Mouse (Mus musculus) G1E (cell line): ENCODE data around the gene AC134908.4. TPM values are rescaled to one million over a fixed set of nuclear protein-coding genes. Genes with fewer than 3 reads are reported as not detected.
"Not testable (repeated sequence)": the region's sequence is repeated elsewhere in the genome, so short reads cannot be mapped to it uniquely, and the experiment has no call there.

Source experiments
- ATAC-seq: 2 replicates; pipeline ENCODE4 v1.8.0; 2016; ENCODE audit warnings: mild to moderate bottlenecking; ENCODE audit not compliant: insufficient number of reproducible peaks, poor library complexity, low FRiP score, severe bottlenecking; ENCODE audit errors: extremely low read depth
- DNase-seq: peaks from one replicate; pipeline ENCODE4 v3.0.0; 2012; ENCODE audit warnings: low spot score
- H3K27me3 ChIP-seq: 2 replicates; pipeline ENCODE4 v1.6.1; 2012; ENCODE audit warnings: mild to moderate bottlenecking, low read length, inconsistent platforms; ENCODE audit not compliant: insufficient read depth
- H3K36me3 ChIP-seq: replicated peaks from 2 replicates; pipeline ENCODE3; 2012; ENCODE audit warnings: mild to moderate bottlenecking, inconsistent platforms
- H3K4me1 ChIP-seq: 2 replicates; pipeline ENCODE4 v1.6.1; 2012; ENCODE audit warnings: low read depth, low read length, inconsistent platforms, mixed read lengths; ENCODE audit not compliant: insufficient read depth
- H3K4me3 ChIP-seq: 2 replicates; pipeline ENCODE4 v1.5.1; 2012; ENCODE audit warnings: low read depth, mild to moderate bottlenecking, inconsistent platforms, low read length, moderate library complexity, mixed read lengths
- H3K9me3 ChIP-seq: replicated peaks from 2 replicates; pipeline ENCODE4 v1.6.1; 2012; ENCODE audit warnings: inconsistent platforms
- CTCF ChIP-seq: IDR thresholded peaks from 2 replicates; pipeline ENCODE4 v1.5.1; 2012; ENCODE audit warnings: low read depth, low read length, inconsistent platforms, mixed read lengths
- GATA1 ChIP-seq: IDR thresholded peaks from 2 replicates; pipeline ENCODE4 v1.6.1; 2012; ENCODE audit warnings: borderline replicate concordance, low read length, inconsistent platforms, mixed read lengths
- GATA2 ChIP-seq: IDR thresholded peaks from 2 replicates; pipeline ENCODE4 v1.6.1; 2012; ENCODE audit warnings: low read depth, low read length, inconsistent platforms, borderline replicate concordance
- POLR2AphosphoS5 ChIP-seq: IDR thresholded peaks from 2 replicates; pipeline ENCODE4 v1.6.1; 2012; ENCODE audit warnings: low read depth, low read length, inconsistent platforms; ENCODE audit not compliant: insufficient replicate concordance
- TAL1 ChIP-seq: conservative IDR thresholded peaks from 2 replicates; pipeline ENCODE4 v1.6.1; 2012; ENCODE audit warnings: low read depth, low read length, inconsistent platforms, mixed read lengths
- polyA plus RNA-seq: library from polyadenylated mRNA; stranded (reverse); fragments of >175 nt; gene quantifications from 2 replicates; pipeline ENCODE4 v1.2.3, GENCODE M21; 2012
- total RNA-seq, 2 experiments: library from RNA; stranded (forward) in 1 of 2; stranded (reverse) in 1 of 2; fragments of 200-1000 nt in 1 of 2; fragments of >200 nt in 1 of 2; fragmentation: Nextera tagmentation in 1 of 2; gene quantifications; 2 replicates each; pipeline ENCODE4 v1.2.3; 2014 to 2017

Gene AC134908.4
- total and polyA plus RNA-seq, 3 experiments: not detected

DNA sequence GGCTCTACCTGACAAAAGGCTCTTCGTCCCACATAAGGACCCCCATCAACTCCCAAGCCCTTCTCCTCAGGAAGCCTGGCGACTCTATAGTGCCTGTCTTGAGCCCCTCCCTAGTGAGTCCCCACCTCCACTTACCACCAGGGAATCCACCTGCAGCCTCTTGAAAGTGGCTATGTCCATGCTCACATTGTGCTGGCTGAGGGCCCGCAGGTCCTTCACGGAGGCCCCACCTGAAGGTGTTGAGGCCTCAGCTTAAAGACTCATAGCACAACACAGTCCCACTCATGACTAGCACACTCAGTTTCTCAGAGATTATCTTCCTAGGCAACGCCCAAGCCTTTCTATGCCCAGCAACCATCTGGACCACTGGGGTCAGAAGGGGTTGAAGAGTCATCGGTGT lies 46.1 kb downstream of the AC134908.4 start:
- TF ChIP-seq POLR2AphosphoS5 (no peak), CTCF (no peak), TAL1 (no peak), GATA2 (no peak), GATA1 (no peak)
- DNase-seq (no peak), ATAC-seq (no peak)
- Histone ChIP-seq H3K36me3 (no peaks in the 10 kb centered on the region), H3K9me3 (no peaks in the 10 kb centered on the region), H3K4me3 (no peak overlapping the region), H3K4me1 (no peaks in the 10 kb centered on the region), H3K27me3 (peaks cover 36% of the 10 kb centered on the region)

DNA sequence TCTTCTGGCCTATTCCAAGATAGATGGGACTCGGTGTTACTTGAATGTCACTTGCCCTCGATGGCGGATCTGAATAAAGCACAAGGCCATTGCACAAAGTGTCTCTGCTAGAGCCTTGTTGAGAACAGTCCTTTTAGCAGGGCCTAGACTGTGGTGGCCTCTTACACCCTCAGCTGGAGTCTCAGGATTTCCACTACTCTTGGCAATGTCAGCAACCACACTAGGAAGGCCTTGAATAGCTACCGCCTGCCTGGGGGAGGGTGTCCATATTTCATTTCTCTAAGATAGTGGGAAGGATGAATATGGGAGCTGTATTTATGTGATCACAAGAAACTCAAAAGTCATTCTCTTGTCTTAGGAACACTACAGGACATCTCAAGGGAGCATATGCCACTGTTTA lies 47.2 kb downstream of the AC134908.4 start:
- Histone ChIP-seq H3K4me3 (no peak overlapping the region), H3K36me3 (no peaks in the 10 kb centered on the region), H3K27me3 (peaks cover 37% of the 10 kb centered on the region), H3K4me1 (no peaks in the 10 kb centered on the region), H3K9me3 (no peaks in the 10 kb centered on the region)
- TF ChIP-seq GATA2 (no peak), GATA1 (no peak), CTCF (no peak), POLR2AphosphoS5 (no peak), TAL1 (no peak)
- DNase-seq (no peak), ATAC-seq (no peak)

DNA sequence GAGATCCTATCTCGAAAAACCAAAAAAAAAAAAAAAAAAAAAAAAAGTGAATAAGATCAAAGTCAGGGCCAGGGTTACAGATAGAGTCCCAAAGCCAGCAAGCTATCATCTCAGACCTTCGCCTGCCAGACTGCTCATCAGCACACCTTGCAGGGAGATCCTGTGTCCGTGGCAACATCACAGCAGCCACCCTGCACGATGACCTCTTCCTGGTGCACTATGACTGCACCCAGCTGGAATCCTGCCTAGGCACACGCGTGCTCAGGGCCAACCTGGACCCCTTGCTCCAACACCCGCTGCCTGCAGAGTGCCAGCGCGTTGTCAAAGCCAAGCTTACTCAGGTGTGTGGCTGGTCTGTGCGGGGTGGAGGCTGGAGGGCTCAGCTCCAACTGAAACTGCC lies 51.1 kb downstream of the AC134908.4 start:
- H3K27me3 ChIP-seq: peaks cover 30% of the 10 kb centered on the region
- DNase-seq (no peak), ATAC-seq (no peak)
- no peak for TF ChIP-seq POLR2AphosphoS5
- no peak for TF ChIP-seq TAL1
- TF ChIP-seq CTCF: no peak
- TF ChIP-seq GATA2: no peak
- H3K4me1 ChIP-seq: no peaks in the 10 kb centered on the region
- H3K36me3 ChIP-seq: no peaks in the 10 kb centered on the region
- H3K4me3 ChIP-seq: no peak overlapping the region
- H3K9me3 ChIP-seq: no peaks in the 10 kb centered on the region

DNA sequence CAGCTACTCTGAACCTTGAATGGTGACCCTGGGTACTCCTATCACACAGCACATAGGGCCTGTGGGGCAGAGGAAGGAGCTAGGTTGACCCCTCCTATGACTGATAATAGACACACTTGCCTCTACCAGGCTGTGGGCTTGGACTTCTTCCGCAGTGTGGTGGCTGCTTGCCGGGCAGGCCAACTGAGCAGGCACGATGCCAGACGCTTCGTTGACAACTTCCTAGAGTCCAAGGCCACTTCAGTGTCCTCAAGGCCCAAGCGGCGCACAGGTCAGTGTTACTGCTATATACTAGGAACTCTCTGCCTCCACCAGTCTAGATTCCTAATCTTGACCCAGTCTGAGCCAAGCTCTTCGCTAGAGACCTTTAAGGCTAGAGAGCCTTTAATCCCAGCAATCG lies 51.6 kb downstream of the AC134908.4 start:
- Histone ChIP-seq H3K27me3 (peaks cover 33% of the 10 kb centered on the region), H3K36me3 (no peaks in the 10 kb centered on the region), H3K9me3 (no peaks in the 10 kb centered on the region), H3K4me1 (no peaks in the 10 kb centered on the region), H3K4me3 (no peak overlapping the region)
- DNase-seq (no peak), ATAC-seq (no peak)
- TF ChIP-seq GATA2 (no peak), TAL1 (no peak), GATA1 (no peak), POLR2AphosphoS5 (no peak), CTCF (no peak)

DNA sequence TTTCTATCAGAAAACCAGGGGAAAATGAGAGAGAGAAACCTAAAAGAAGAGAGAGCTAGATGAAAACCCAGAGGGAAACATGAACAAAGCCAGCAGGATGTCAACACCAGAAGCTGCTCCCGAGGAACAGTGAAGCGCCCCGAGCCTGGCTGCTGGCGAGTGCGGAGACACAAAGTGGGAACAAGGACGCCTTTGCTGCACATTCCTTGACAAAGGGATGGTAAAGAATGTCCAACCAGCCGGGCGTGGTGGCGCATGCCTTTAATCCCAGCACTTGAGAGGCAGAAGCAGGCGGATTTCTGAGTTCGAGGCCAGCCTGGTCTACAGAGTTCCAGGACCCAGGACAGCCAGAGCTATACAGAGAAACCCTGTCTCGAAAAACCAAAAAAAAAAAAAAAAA lies 54.0 kb downstream of the AC134908.4 start:
- H3K36me3 ChIP-seq, ATAC-seq, H3K4me3 ChIP-seq, H3K4me1 ChIP-seq, H3K9me3 ChIP-seq, DNase-seq: not testable (repeated sequence)
- peaks cover 39% of the 10 kb centered on the region for H3K27me3 ChIP-seq

Other genes starting within 250 kb of the AC134908.4 start
Only the 20 nearest of the 28 such genes appear.
- not detected in 2 replicates for gene Gng13, start 78.5 kb downstream of the AC134908.4 start, total RNA-seq (2014; fragmentation: Nextera tagmentation)
- 0.16 TPM in 1 of 2 replicates, not detected in the other for gene Gng13, start 78.5 kb downstream of the AC134908.4 start, total RNA-seq (2017)
- gene Gng13, start 78.5 kb downstream of the AC134908.4 start, polyA plus RNA-seq: not detected in 2 replicates
- gene Chtf18, start 68.2 kb downstream of the AC134908.4 start, total RNA-seq (2014; fragmentation: Nextera tagmentation): 7.3 and 17.7 TPM in 2 replicates
- gene Chtf18, start 68.2 kb downstream of the AC134908.4 start, total RNA-seq (2017): 24.4 and 26.2 TPM in 2 replicates
- 80.9 and 89.1 TPM in 2 replicates for gene Chtf18, start 68.2 kb downstream of the AC134908.4 start, polyA plus RNA-seq
- 7.5 and 7.8 TPM in 2 replicates for gene Rpusd1, start 68.0 kb downstream of the AC134908.4 start, total RNA-seq (2014; fragmentation: Nextera tagmentation)
- gene Rpusd1, start 68.0 kb downstream of the AC134908.4 start, total RNA-seq (2017): 3.6 and 4.2 TPM in 2 replicates
- 28.2 and 30.1 TPM in 2 replicates for gene Rpusd1, start 68.0 kb downstream of the AC134908.4 start, polyA plus RNA-seq
- not detected in 2 replicates for gene Mslnl, start 59.6 kb downstream of the AC134908.4 start, total RNA-seq (2014; fragmentation: Nextera tagmentation)
- gene Mslnl, start 59.6 kb downstream of the AC134908.4 start, total RNA-seq (2017): not detected in 2 replicates
- gene Mslnl, start 59.6 kb downstream of the AC134908.4 start, polyA plus RNA-seq: not detected in 2 replicates
- gene Msln, start 41.3 kb downstream of the AC134908.4 start, total RNA-seq (2014; fragmentation: Nextera tagmentation): not detected in 2 replicates
- gene Msln, start 41.3 kb downstream of the AC134908.4 start, total RNA-seq (2017): 0.55 TPM in 1 of 2 replicates, not detected in the other
- not detected in 2 replicates for gene Msln, start 41.3 kb downstream of the AC134908.4 start, polyA plus RNA-seq
- 11.7 and 22.3 TPM in 2 replicates for gene Narfl, start 21.9 kb downstream of the AC134908.4 start, total RNA-seq (2014; fragmentation: Nextera tagmentation)
- gene Narfl, start 21.9 kb downstream of the AC134908.4 start, total RNA-seq (2017): 28.4 and 29.2 TPM in 2 replicates
- 17.6 and 18.8 TPM in 2 replicates for gene Narfl, start 21.9 kb downstream of the AC134908.4 start, polyA plus RNA-seq
- 7.0 and 11.7 TPM in 2 replicates for gene Haghl, start 10.0 kb downstream of the AC134908.4 start, total RNA-seq (2014; fragmentation: Nextera tagmentation)
- 15.5 and 17.1 TPM in 2 replicates for gene Haghl, start 10.0 kb downstream of the AC134908.4 start, total RNA-seq (2017)
- gene Haghl, start 10.0 kb downstream of the AC134908.4 start, polyA plus RNA-seq: 15.4 and 17.1 TPM in 2 replicates
- gene Ccdc78, start 9.1 kb downstream of the AC134908.4 start, total RNA-seq (2014; fragmentation: Nextera tagmentation): not detected in 2 replicates
- gene Ccdc78, start 9.1 kb downstream of the AC134908.4 start, total RNA-seq (2017): 0.06 and 0.22 TPM in 2 replicates
- 0.05 TPM in 1 of 2 replicates, not detected in the other for gene Ccdc78, start 9.1 kb downstream of the AC134908.4 start, polyA plus RNA-seq
- 24.1 and 24.8 TPM in 2 replicates for gene Fam173a, start 2.8 kb downstream of the AC134908.4 start, total RNA-seq (2014; fragmentation: Nextera tagmentation)
- gene Fam173a, start 2.8 kb downstream of the AC134908.4 start, total RNA-seq (2017): 45.1 and 50.5 TPM in 2 replicates
- gene Fam173a, start 2.8 kb downstream of the AC134908.4 start, polyA plus RNA-seq: 16.1 and 20.5 TPM in 2 replicates
- gene Metrn, start 1.5 kb upstream of the AC134908.4 start, total RNA-seq (2014; fragmentation: Nextera tagmentation): 15.3 and 19.7 TPM in 2 replicates
- 22.3 and 36.9 TPM in 2 replicates for gene Metrn, start 1.5 kb upstream of the AC134908.4 start, total RNA-seq (2017)
- 129 and 172 TPM in 2 replicates for gene Metrn, start 1.5 kb upstream of the AC134908.4 start, polyA plus RNA-seq
- gene Fbxl16, start 13.4 kb upstream of the AC134908.4 start, total RNA-seq (2014; fragmentation: Nextera tagmentation): not detected in 2 replicates
- gene Fbxl16, start 13.4 kb upstream of the AC134908.4 start, total RNA-seq (2017): 0.05 TPM in 1 of 2 replicates, not detected in the other
- gene Fbxl16, start 13.4 kb upstream of the AC134908.4 start, polyA plus RNA-seq: 0.01 and 0.03 TPM in 2 replicates
- 13.8 and 13.9 TPM in 2 replicates for gene Wdr24, start 28.0 kb upstream of the AC134908.4 start, total RNA-seq (2014; fragmentation: Nextera tagmentation)
- 23.5 and 25.8 TPM in 2 replicates for gene Wdr24, start 28.0 kb upstream of the AC134908.4 start, total RNA-seq (2017)
- 4.8 and 8.6 TPM in 2 replicates for gene Wdr24, start 28.0 kb upstream of the AC134908.4 start, polyA plus RNA-seq
- gene Jmjd8, start 33.2 kb upstream of the AC134908.4 start, total RNA-seq (2014; fragmentation: Nextera tagmentation): 0.90 and 1.9 TPM in 2 replicates
- gene Jmjd8, start 33.2 kb upstream of the AC134908.4 start, total RNA-seq (2017): 1.9 and 2.0 TPM in 2 replicates
- gene Jmjd8, start 33.2 kb upstream of the AC134908.4 start, polyA plus RNA-seq: 0.08 and 0.11 TPM in 2 replicates
- gene Stub1, start 37.7 kb upstream of the AC134908.4 start, total RNA-seq (2014; fragmentation: Nextera tagmentation): 29.1 and 30.1 TPM in 2 replicates
- 90.8 and 97.3 TPM in 2 replicates for gene Stub1, start 37.7 kb upstream of the AC134908.4 start, total RNA-seq (2017)
- 70.9 and 81.7 TPM in 2 replicates for gene Stub1, start 37.7 kb upstream of the AC134908.4 start, polyA plus RNA-seq
- 4.8 and 5.5 TPM in 2 replicates for gene Rhbdl1, start 41.6 kb upstream of the AC134908.4 start, total RNA-seq (2014; fragmentation: Nextera tagmentation)
- gene Rhbdl1, start 41.6 kb upstream of the AC134908.4 start, total RNA-seq (2017): 0.87 and 1.4 TPM in 2 replicates
- 2.7 and 3.1 TPM in 2 replicates for gene Rhbdl1, start 41.6 kb upstream of the AC134908.4 start, polyA plus RNA-seq
- gene Gm20683, start 46.1 kb upstream of the AC134908.4 start, total RNA-seq (2014; fragmentation: Nextera tagmentation): 1.1 and 2.9 TPM in 2 replicates
- gene Gm20683, start 46.1 kb upstream of the AC134908.4 start, total RNA-seq (2017): 3.0 and 3.1 TPM in 2 replicates
- 9.7 and 12.4 TPM in 2 replicates for gene Gm20683, start 46.1 kb upstream of the AC134908.4 start, polyA plus RNA-seq
- gene Rhot2, start 49.2 kb upstream of the AC134908.4 start, total RNA-seq (2014; fragmentation: Nextera tagmentation): 31.2 and 41.2 TPM in 2 replicates
- gene Rhot2, start 49.2 kb upstream of the AC134908.4 start, total RNA-seq (2017): 17.7 and 20.0 TPM in 2 replicates
- 142 and 151 TPM in 2 replicates for gene Rhot2, start 49.2 kb upstream of the AC134908.4 start, polyA plus RNA-seq
- 14.6 and 42.2 TPM in 2 replicates for gene Wdr90, start 65.8 kb upstream of the AC134908.4 start, total RNA-seq (2014; fragmentation: Nextera tagmentation)
- 11.8 and 14.2 TPM in 2 replicates for gene Wdr90, start 65.8 kb upstream of the AC134908.4 start, total RNA-seq (2017)
- gene Wdr90, start 65.8 kb upstream of the AC134908.4 start, polyA plus RNA-seq: 9.0 and 17.0 TPM in 2 replicates
- 8.2 and 8.7 TPM in 2 replicates for gene Mcrip2, start 73.1 kb upstream of the AC134908.4 start, total RNA-seq (2014; fragmentation: Nextera tagmentation)
- 4.4 and 9.4 TPM in 2 replicates for gene Mcrip2, start 73.1 kb upstream of the AC134908.4 start, total RNA-seq (2017)
- gene Mcrip2, start 73.1 kb upstream of the AC134908.4 start, polyA plus RNA-seq: 77.6 and 103 TPM in 2 replicates
- 13.9 and 19.0 TPM in 2 replicates for gene Mettl26, start 79.4 kb upstream of the AC134908.4 start, total RNA-seq (2014; fragmentation: Nextera tagmentation)
- gene Mettl26, start 79.4 kb upstream of the AC134908.4 start, total RNA-seq (2017): 12.4 and 16.7 TPM in 2 replicates
- gene Mettl26, start 79.4 kb upstream of the AC134908.4 start, polyA plus RNA-seq: 30.2 and 34.4 TPM in 2 replicates